Mouse (Mus musculus) C2C12 (cell line): ENCODE measurements around the gene Psap.

Experiments used
- CTCF ChIP-seq: IDR thresholded peaks from one replicate; pipeline ENCODE4 v1.5.1; 2011; ENCODE audit not compliant: control insufficient read depth, insufficient read depth, insufficient read length
- FOSL1 ChIP-seq: IDR thresholded peaks from one replicate; pipeline ENCODE4 v1.8.0; 2011; ENCODE audit warnings: mild to moderate bottlenecking, low read length; ENCODE audit not compliant: poor library complexity, insufficient read depth, severe bottlenecking
- MAX ChIP-seq: IDR thresholded peaks from one replicate; pipeline ENCODE4 v1.6.1; 2011; ENCODE audit warnings: mild to moderate bottlenecking, control low read depth
- MYOD1 ChIP-seq: IDR thresholded peaks from one replicate; pipeline ENCODE4 v1.6.1; 2011; ENCODE audit warnings: low read depth; ENCODE audit not compliant: control insufficient read depth, insufficient read length
- MYOG ChIP-seq: IDR thresholded peaks from one replicate; pipeline ENCODE4 v1.6.1; 2011; ENCODE audit not compliant: control insufficient read depth, insufficient read length; ENCODE audit errors: extremely low read depth
- USF1 ChIP-seq: IDR thresholded peaks from one replicate; pipeline ENCODE4 v1.6.1; 2011; ENCODE audit warnings: low read depth, mild to moderate bottlenecking, control low read depth, moderate library complexity

DNA sequence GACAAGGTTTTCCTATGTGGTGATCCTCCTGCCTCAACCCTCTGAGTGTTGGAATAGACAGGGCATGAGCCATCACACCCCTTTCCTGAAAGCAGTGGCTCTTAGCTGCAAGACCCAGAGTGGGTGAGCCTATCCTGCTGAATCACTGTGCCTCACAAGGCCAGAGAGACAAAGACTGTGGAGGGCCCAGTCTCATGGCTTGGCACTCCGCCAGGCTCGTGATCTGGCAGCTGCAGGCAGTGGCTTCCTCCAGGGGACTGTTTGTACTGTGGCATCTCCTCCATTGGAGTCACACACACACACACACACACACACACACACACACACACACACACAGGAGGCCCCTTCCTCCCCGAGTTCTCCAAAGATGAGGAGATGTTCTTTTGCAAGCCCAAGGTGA lies 15.0 kb upstream of the Psap start:
- TF ChIP-seq CTCF, result no peak
- no peak for TF ChIP-seq MAX
- TF ChIP-seq USF1, result no peak
- TF ChIP-seq MYOG, result no peak
- TF ChIP-seq FOSL1, result no peak
- TF ChIP-seq MYOD1, result peak; percentile 28
